Mouse (Mus musculus): ENCODE measurements around the gene Ptpn11. TPM values are rescaled to one million over a fixed set of nuclear protein-coding genes. Genes with fewer than 3 reads are reported as not detected.
"Not testable (repeated sequence)": the region's sequence is repeated elsewhere in the genome, so short reads cannot be mapped to it uniquely, and the experiment has no call there.

Gene Ptpn11
- polyA plus RNA-seq, 1 experiment from 2014 or later = 7.0 TPM

GRCm38 (mm10) chr5:121206984-121207383 lies 15.8 kb upstream of the Ptpn11 start:
- 75% methylated on average over 3 of the region's 3 CpGs for WGBS (ENCODE audit: insufficient replicate concordance)
- no peak for ATAC-seq (ENCODE audit: low read depth)
- H3K27ac ChIP-seq (ENCODE audit: low read length) = no peak overlapping the region
- no peaks in the 10 kb centered on the region for H3K27me3 ChIP-seq (ENCODE audit: control insufficient read depth, insufficient read depth, low read depth, low read length)
- peak overlapping the region; percentile 76 for H3K4me2 ChIP-seq (ENCODE audit: low read depth, low read length)
- H3K4me1 ChIP-seq (ENCODE audit: control insufficient read depth, low read depth, low read length) = peaks cover 31% of the 10 kb centered on the region
- H3K9me3 ChIP-seq (replicated peaks; ENCODE audit: control insufficient read depth, low read length) = no peaks in the 10 kb centered on the region
- peaks cover 59% of the 10 kb centered on the region for H3K36me3 ChIP-seq (ENCODE audit: control insufficient read depth, insufficient read depth)
- H3K9ac ChIP-seq (ENCODE audit: low read depth, low read length) = peak overlapping the region; percentile 94
- H3K4me3 ChIP-seq (ENCODE audit: low read depth, low read length) = peak overlapping the region; percentile 94; the same call in 1 of the 2 replicates

- WGBS (ENCODE audit: insufficient replicate concordance) = 76% methylated on average over 9 of the region's 9 CpGs
- Histone ChIP-seq H3K27me3 (ENCODE audit: control insufficient read depth, insufficient read depth, low read depth, low read length) (no peaks in the 10 kb centered on the region), H3K4me3 (ENCODE audit: low read depth, low read length) (peak overlapping the region; percentile 94), H3K4me2 (ENCODE audit: low read depth, low read length) (peak overlapping the region; percentile 76), H3K36me3 (ENCODE audit: control insufficient read depth, insufficient read depth) (peaks cover 55% of the 10 kb centered on the region), H3K27ac (ENCODE audit: low read length) (peak overlapping the region; percentile 56), H3K4me1 (ENCODE audit: control insufficient read depth, low read depth, low read length) (peaks cover 31% of the 10 kb centered on the region), H3K9me3 (replicated peaks; ENCODE audit: control insufficient read depth, low read length) (no peaks in the 10 kb centered on the region), H3K9ac (ENCODE audit: low read depth, low read length) (peak overlapping the region; percentile 94)
- no peak for ATAC-seq (ENCODE audit: low read depth)
Measured at GRCm38 (mm10) chr5:121206540-121206939, 15.3 kb upstream of the Ptpn11 start.

GRCm38 (mm10) chr5:121205537-121206130 lies 14.4 kb upstream of the Ptpn11 start:
- H3K27ac ChIP-seq (ENCODE audit: low read length) = peak overlapping the region; percentile 1; the same call in 1 of the 2 replicates
- not testable (repeated sequence) for H3K27me3 ChIP-seq (ENCODE audit: control insufficient read depth, insufficient read depth, low read depth, low read length); ATAC-seq (ENCODE audit: low read depth); H3K9me3 ChIP-seq (replicated peaks; ENCODE audit: control insufficient read depth, low read length)
- peak overlapping the region; percentile 94 for H3K4me3 ChIP-seq (ENCODE audit: low read depth, low read length)
- peak overlapping the region; percentile 94 for H3K9ac ChIP-seq (ENCODE audit: low read depth, low read length)
- peaks cover 46% of the 10 kb centered on the region for H3K36me3 ChIP-seq (ENCODE audit: control insufficient read depth, insufficient read depth)
- H3K4me1 ChIP-seq (ENCODE audit: control insufficient read depth, low read depth, low read length) = peaks cover 31% of the 10 kb centered on the region
- H3K4me2 ChIP-seq (ENCODE audit: low read depth, low read length) = peak overlapping the region; percentile 76
- WGBS (ENCODE audit: insufficient replicate concordance) = 37% methylated on average over 8 of the region's 10 CpGs

GRCm38 (mm10) chr5:121204132-121205089 lies 13.2 kb upstream of the Ptpn11 start, which contains the start of gene Rpl6:
TSS of gene Rpl6 (plus strand) at chr5:121204481.
- Histone ChIP-seq H3K9ac (ENCODE audit: low read depth, low read length) (peak within 1 kb of the TSS; percentile 94), H3K27me3 (ENCODE audit: control insufficient read depth, insufficient read depth, low read depth, low read length) (no peaks in the 10 kb centered on the region), H3K4me3 (ENCODE audit: low read depth, low read length) (peak within 1 kb of the TSS; percentile 94), H3K27ac (ENCODE audit: low read length) (peak within 1 kb of the TSS; percentile 79), H3K36me3 (ENCODE audit: control insufficient read depth, insufficient read depth) (peaks cover 35% of the 10 kb centered on the region), H3K4me1 (ENCODE audit: control insufficient read depth, low read depth, low read length) (peaks cover 31% of the 10 kb centered on the region), H3K4me2 (ENCODE audit: low read depth, low read length) (peak within 1 kb of the TSS; percentile 76), H3K9me3 (replicated peaks; ENCODE audit: control insufficient read depth, low read length) (no peaks in the 10 kb centered on the region)
- peak; percentile 92 for ATAC-seq (ENCODE audit: low read depth)
- under 1% methylated on average over 52 of the region's 52 CpGs for WGBS (ENCODE audit: insufficient replicate concordance)

GRCm38 (mm10) chr5:121202467-121202866 lies 11.3 kb upstream of the Ptpn11 start:
- H3K9ac ChIP-seq (ENCODE audit: low read depth, low read length) = no peak overlapping the region
- no peaks in the 10 kb centered on the region for H3K9me3 ChIP-seq (replicated peaks; ENCODE audit: control insufficient read depth, low read length)
- peaks cover 33% of the 10 kb centered on the region for H3K4me1 ChIP-seq (ENCODE audit: control insufficient read depth, low read depth, low read length)
- no peaks in the 10 kb centered on the region for H3K27me3 ChIP-seq (ENCODE audit: control insufficient read depth, insufficient read depth, low read depth, low read length)
- peaks cover 15% of the 10 kb centered on the region for H3K36me3 ChIP-seq (ENCODE audit: control insufficient read depth, insufficient read depth)
- 76% methylated on average over 1 of the region's 1 CpGs for WGBS (ENCODE audit: insufficient replicate concordance)
- no peak overlapping the region for H3K4me3 ChIP-seq (ENCODE audit: low read depth, low read length)
- no peak for ATAC-seq (ENCODE audit: low read depth)
- H3K4me2 ChIP-seq (ENCODE audit: low read depth, low read length) = no peak overlapping the region
- no peak overlapping the region for H3K27ac ChIP-seq (ENCODE audit: low read length)

- peaks cover 8% of the 10 kb centered on the region for H3K36me3 ChIP-seq (ENCODE audit: control insufficient read depth, insufficient read depth)
- no peak overlapping the region for H3K4me2 ChIP-seq (ENCODE audit: low read depth, low read length)
- H3K27me3 ChIP-seq (ENCODE audit: control insufficient read depth, insufficient read depth, low read depth, low read length) = no peaks in the 10 kb centered on the region
- no peaks in the 10 kb centered on the region for H3K9me3 ChIP-seq (replicated peaks; ENCODE audit: control insufficient read depth, low read length)
- no peak for ATAC-seq (ENCODE audit: low read depth)
- no peak overlapping the region for H3K4me3 ChIP-seq (ENCODE audit: low read depth, low read length)
- H3K27ac ChIP-seq (ENCODE audit: low read length) = no peak overlapping the region
- no peak overlapping the region for H3K9ac ChIP-seq (ENCODE audit: low read depth, low read length)
- WGBS (ENCODE audit: insufficient replicate concordance) = 22% methylated on average over 3 of the region's 3 CpGs
- peaks cover 34% of the 10 kb centered on the region for H3K4me1 ChIP-seq (ENCODE audit: control insufficient read depth, low read depth, low read length)
Measured at GRCm38 (mm10) chr5:121201739-121202138, 10.5 kb upstream of the Ptpn11 start.

GRCm38 (mm10) chr5:121198376-121198775 lies 7.2 kb upstream of the Ptpn11 start:
- peak; percentile 37; the same call in 1 of the 2 replicates for ATAC-seq (ENCODE audit: low read depth)
- 21% methylated on average over 5 of the region's 5 CpGs for WGBS (ENCODE audit: insufficient replicate concordance)
- Histone ChIP-seq H3K4me3 (ENCODE audit: low read depth, low read length) (no peak overlapping the region), H3K4me2 (ENCODE audit: low read depth, low read length) (no peak overlapping the region), H3K4me1 (ENCODE audit: control insufficient read depth, low read depth, low read length) (peaks cover 35% of the 10 kb centered on the region), H3K9me3 (replicated peaks; ENCODE audit: control insufficient read depth, low read length) (no peaks in the 10 kb centered on the region), H3K27me3 (ENCODE audit: control insufficient read depth, insufficient read depth, low read depth, low read length) (no peaks in the 10 kb centered on the region), H3K9ac (ENCODE audit: low read depth, low read length) (no peak overlapping the region), H3K27ac (ENCODE audit: low read length) (0 out of 2 replicates have a peak overlapping the region, but pooled peaks have one; percentile 43), H3K36me3 (ENCODE audit: control insufficient read depth, insufficient read depth) (no peaks in the 10 kb centered on the region)

- Histone ChIP-seq H3K27me3 (ENCODE audit: control insufficient read depth, insufficient read depth, low read depth, low read length) (no peaks in the 10 kb centered on the region), H3K4me3 (ENCODE audit: low read depth, low read length) (no peak overlapping the region), H3K4me1 (ENCODE audit: control insufficient read depth, low read depth, low read length) (peaks cover 41% of the 10 kb centered on the region), H3K4me2 (ENCODE audit: low read depth, low read length) (no peak overlapping the region), H3K9me3 (replicated peaks; ENCODE audit: control insufficient read depth, low read length) (no peaks in the 10 kb centered on the region), H3K27ac (ENCODE audit: low read length) (peak overlapping the region; percentile 46), H3K9ac (ENCODE audit: low read depth, low read length) (no peak overlapping the region), H3K36me3 (ENCODE audit: control insufficient read depth, insufficient read depth) (no peaks in the 10 kb centered on the region)
- WGBS (ENCODE audit: insufficient replicate concordance) = 67% methylated on average over 2 of the region's 2 CpGs
- no peak for ATAC-seq (ENCODE audit: low read depth)
Measured at GRCm38 (mm10) chr5:121197337-121197736, 6.1 kb upstream of the Ptpn11 start.

Data from liver, embryonic 16.5 days (tissue).